Mouse (Mus musculus) liver, embryonic 11.5 days (tissue): Measurements from ENCODE around the gene Lyg1. TPM values are rescaled to one million over a fixed set of nuclear protein-coding genes. Genes with fewer than 3 reads are reported as not detected.

Experiments used
- polyA plus RNA-seq: library from polyadenylated mRNA; unstranded; fragments of >200 nt; fragmentation: Nextera tagmentation; extraction: Ambion mirVana; gene quantifications from 2 replicates; pipeline ENCODE4 v1.2.1, GENCODE M21; 2014

Lyg1 gene
- polyA plus RNA-seq, 1 experiment from 2014 or later, result not detected

Other genes starting within 250 kb of the Lyg1 start
- 0.58 and 0.69 TPM in 2 replicates for gene 2010300C02Rik, start 237.7 kb downstream of the Lyg1 start, polyA plus RNA-seq
- gene Tsga10, start 91.3 kb downstream of the Lyg1 start, polyA plus RNA-seq, result 2.9 and 3.3 TPM in 2 replicates
- 9.6 and 11.3 TPM in 2 replicates for gene Lipt1, start 86.0 kb downstream of the Lyg1 start, polyA plus RNA-seq
- gene Mitd1, start 67.3 kb downstream of the Lyg1 start, polyA plus RNA-seq, result 36.3 and 37.7 TPM in 2 replicates
- gene Mrpl30, start 67.3 kb downstream of the Lyg1 start, polyA plus RNA-seq, result 288 and 300 TPM in 2 replicates
- not detected in 2 replicates for gene Lyg2, start 41.3 kb downstream of the Lyg1 start, polyA plus RNA-seq
- gene Txndc9, start 40.1 kb upstream of the Lyg1 start, polyA plus RNA-seq, result 105 and 110 TPM in 2 replicates
- gene Eif5b, start 40.3 kb upstream of the Lyg1 start, polyA plus RNA-seq, result 35.0 and 40.1 TPM in 2 replicates
- gene Rev1, start 172.0 kb upstream of the Lyg1 start, polyA plus RNA-seq, result 31.2 and 32.2 TPM in 2 replicates